Mouse (Mus musculus) forebrain, embryonic 11.5 days (tissue): ENCODE results near the gene Rtbdn. TPM values are rescaled to one million over a fixed set of nuclear protein-coding genes. Genes with fewer than 3 reads are reported as not detected.

Experiments
- ATAC-seq: fragments of 200-750 bp; cut with Nextera tagmentation; replicated peaks from 2 replicates; pipeline ENCODE4 v1.8.0; 2017; ENCODE audit warnings: moderate TSS enrichment; ENCODE audit not compliant: low FRiP score
- DNase-seq: peaks from one replicate; pipeline ENCODE4 v3.0.0-alpha.2; 2017; ENCODE audit warnings: low spot score
- H3K27ac ChIP-seq: fragments of 300-500 bp; sonication (generic); 2 replicates; pipeline ENCODE4 v1.5.1; 2014; ENCODE audit warnings: low read depth, low read length
- H3K27me3 ChIP-seq: fragments of 300-500 bp; sonication (generic); 2 replicates; pipeline ENCODE4 v1.6.1; 2014; ENCODE audit warnings: mild to moderate bottlenecking, low read length, mixed read lengths; ENCODE audit not compliant: control insufficient read depth, insufficient read depth
- H3K36me3 ChIP-seq: fragments of 300-500 bp; sonication (generic); 2 replicates; pipeline ENCODE4 v1.6.1; 2014; ENCODE audit warnings: mild to moderate bottlenecking, low read length, moderate library complexity, mixed read lengths; ENCODE audit not compliant: control insufficient read depth, insufficient read depth
- H3K4me1 ChIP-seq: fragments of 300-500 bp; sonication (generic); replicated peaks from 2 replicates; pipeline ENCODE4 v1.6.1; 2014; ENCODE audit warnings: low read length, mixed read lengths; ENCODE audit not compliant: control insufficient read depth, insufficient read depth
- H3K4me2 ChIP-seq: fragments of 300-500 bp; sonication (generic); 2 replicates; pipeline ENCODE4 v1.6.1; 2014; ENCODE audit warnings: low read depth, mild to moderate bottlenecking, low read length, moderate library complexity, mixed read lengths; ENCODE audit not compliant: severe bottlenecking
- H3K4me3 ChIP-seq: fragments of 300-500 bp; sonication (generic); 2 replicates; pipeline ENCODE4 v1.5.1; 2014; ENCODE audit warnings: low read depth, low read length
- H3K9ac ChIP-seq: fragments of 300-500 bp; sonication (generic); 2 replicates; pipeline ENCODE4 v1.6.1; 2014; ENCODE audit warnings: low read length
- H3K9me3 ChIP-seq: fragments of 300-500 bp; sonication (generic); 2 replicates; pipeline ENCODE4 v1.6.1; 2016; ENCODE audit warnings: low read length, mixed read lengths; ENCODE audit not compliant: control insufficient read depth
- WGBS: fragments of 180-500 bp; shearing (Covaris S2); extraction: QIAGEN DNeasy Blood & Tissue Kit; methylation state at CpG from one replicate; pipeline ENCODE4 v1.1.7; 2014; 5-methylcytosine and 5-hydroxymethylcytosine counted together
- polyA plus RNA-seq: library from polyadenylated mRNA; unstranded; fragments of >200 nt; fragmentation: Nextera tagmentation; extraction: Ambion mirVana; gene quantifications from 2 replicates; pipeline ENCODE4 v1.2.1, GENCODE M21; 2014

Rtbdn gene
- polyA plus RNA-seq, 1 experiment from 2014 or later: 0.36 TPM

DNA sequence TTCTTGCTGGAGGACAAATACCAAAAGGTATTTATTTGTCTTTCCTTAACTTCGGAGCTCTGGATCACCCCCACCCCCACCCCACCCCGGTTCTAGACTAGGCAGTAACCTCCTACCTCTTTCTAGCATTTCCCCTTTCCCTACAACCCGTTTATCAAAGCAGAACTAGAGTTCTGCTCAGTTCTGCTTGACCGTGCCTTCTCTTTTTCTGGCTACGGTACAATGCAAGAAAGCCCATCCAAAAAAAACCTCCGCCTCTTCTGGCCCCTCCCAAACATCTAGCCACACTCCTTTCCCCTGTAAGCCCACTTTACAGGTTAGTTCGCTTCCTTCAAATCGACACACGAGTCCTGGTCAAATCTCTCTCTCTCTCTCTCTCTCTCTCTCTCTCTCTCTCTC lies 33.3 kb upstream of the Rtbdn start:
- Histone ChIP-seq H3K4me1 (peaks cover 7% of the 10 kb centered on the region), H3K4me3 (peak overlapping the region; percentile 32), H3K9me3 (no peaks in the 10 kb centered on the region; the same call in 1 of the 2 replicates), H3K36me3 (no peaks in the 10 kb centered on the region), H3K9ac (peak overlapping the region; percentile 53), H3K27ac (no peak overlapping the region), H3K27me3 (peaks cover 31% of the 10 kb centered on the region), H3K4me2 (peak overlapping the region; percentile 73)
- no peak for DNase-seq
- WGBS: 13% methylated on average over 9 of the region's 9 CpGs
- ATAC-seq: no peak

DNA sequence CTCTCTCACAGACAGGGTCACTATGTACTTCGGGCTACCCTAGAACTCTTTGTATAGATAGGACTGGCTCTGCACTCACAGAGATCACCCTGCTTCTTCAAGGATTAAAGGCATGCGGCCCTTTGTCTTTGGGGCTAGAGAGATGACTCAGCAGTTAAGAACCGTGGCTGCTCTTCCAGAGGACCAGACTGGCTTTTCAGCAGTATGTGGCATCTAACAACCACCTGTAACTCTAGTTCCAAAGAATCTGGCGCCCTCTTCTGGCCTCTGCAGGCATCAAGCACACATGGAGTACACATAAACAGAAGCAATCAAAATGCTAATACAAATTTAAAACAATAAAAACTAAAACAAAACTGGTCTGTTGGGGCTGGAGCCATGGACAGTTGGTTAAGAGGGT lies 32.8 kb upstream of the Rtbdn start:
- Histone ChIP-seq H3K4me1 (peaks cover 7% of the 10 kb centered on the region), H3K9me3 (no peaks in the 10 kb centered on the region; the same call in 1 of the 2 replicates), H3K27ac (no peak overlapping the region), H3K4me2 (no peak overlapping the region), H3K27me3 (peaks cover 31% of the 10 kb centered on the region), H3K9ac (no peak overlapping the region), H3K4me3 (no peak overlapping the region), H3K36me3 (no peaks in the 10 kb centered on the region)
- ATAC-seq (no peak), DNase-seq (peak; percentile 65)
- WGBS: 37% methylated on average over 4 of the region's 4 CpGs

DNA sequence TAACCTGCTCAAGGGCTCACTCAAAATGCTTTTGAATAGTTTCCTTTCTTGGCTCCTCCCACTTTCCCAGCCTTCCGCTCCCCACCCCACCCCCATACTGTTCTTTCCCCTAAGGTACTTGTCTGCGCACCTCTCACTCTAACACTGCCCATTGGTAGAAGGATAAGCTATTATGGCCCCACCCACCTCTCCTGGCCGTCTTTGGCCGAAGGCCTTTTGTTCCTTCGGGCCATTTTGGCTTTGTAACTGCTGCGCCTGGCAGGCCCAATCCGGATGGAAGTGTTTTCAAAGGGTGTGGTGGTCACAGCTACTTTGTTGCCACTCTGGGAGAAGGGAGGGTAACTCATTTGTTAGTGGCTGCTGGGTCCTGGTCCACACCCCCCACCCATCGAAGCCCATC lies 31.5 kb upstream of the Rtbdn start:
- 82% methylated on average over 8 of the region's 8 CpGs for WGBS
- H3K4me3 ChIP-seq: no peak overlapping the region
- no peak overlapping the region for H3K27ac ChIP-seq
- H3K27me3 ChIP-seq: peaks cover 28% of the 10 kb centered on the region
- no peaks in the 10 kb centered on the region; the same call in 1 of the 2 replicates for H3K9me3 ChIP-seq
- no peak overlapping the region for H3K9ac ChIP-seq
- H3K4me1 ChIP-seq: peaks cover 7% of the 10 kb centered on the region
- no peak overlapping the region for H3K4me2 ChIP-seq
- DNase-seq (no peak), ATAC-seq (no peak)
- H3K36me3 ChIP-seq: no peaks in the 10 kb centered on the region

DNA sequence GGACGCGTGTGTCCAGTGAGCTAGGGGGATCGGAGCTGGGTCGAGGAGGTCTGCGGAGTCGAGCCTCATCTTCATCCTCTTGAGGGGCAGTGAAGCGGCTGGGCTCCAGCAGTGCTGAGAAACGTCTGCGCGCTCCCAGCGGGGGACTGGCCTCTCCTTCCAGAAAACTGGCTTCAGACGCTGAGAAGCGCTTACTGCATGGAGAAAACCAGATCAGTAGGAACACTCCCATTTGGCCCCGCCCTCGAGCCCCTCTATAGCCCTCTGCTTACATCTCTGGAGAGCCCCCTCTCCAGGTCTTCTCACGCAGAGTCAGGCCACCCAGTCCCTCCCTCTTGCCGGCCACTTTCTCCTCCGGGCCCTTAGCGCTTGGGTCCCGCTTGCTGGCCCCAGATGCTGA lies 29.0 kb upstream of the Rtbdn start:
- DNase-seq: no peak
- no peak for ATAC-seq
- H3K27ac ChIP-seq: no peak overlapping the region
- WGBS: 32% methylated on average over 20 of the region's 20 CpGs
- H3K27me3 ChIP-seq: peaks cover 11% of the 10 kb centered on the region
- H3K4me3 ChIP-seq: no peak overlapping the region
- H3K4me1 ChIP-seq: peaks cover 5% of the 10 kb centered on the region
- H3K36me3 ChIP-seq: no peaks in the 10 kb centered on the region
- no peaks in the 10 kb centered on the region; the same call in 1 of the 2 replicates for H3K9me3 ChIP-seq
- no peak overlapping the region for H3K9ac ChIP-seq
- no peak overlapping the region for H3K4me2 ChIP-seq

DNA sequence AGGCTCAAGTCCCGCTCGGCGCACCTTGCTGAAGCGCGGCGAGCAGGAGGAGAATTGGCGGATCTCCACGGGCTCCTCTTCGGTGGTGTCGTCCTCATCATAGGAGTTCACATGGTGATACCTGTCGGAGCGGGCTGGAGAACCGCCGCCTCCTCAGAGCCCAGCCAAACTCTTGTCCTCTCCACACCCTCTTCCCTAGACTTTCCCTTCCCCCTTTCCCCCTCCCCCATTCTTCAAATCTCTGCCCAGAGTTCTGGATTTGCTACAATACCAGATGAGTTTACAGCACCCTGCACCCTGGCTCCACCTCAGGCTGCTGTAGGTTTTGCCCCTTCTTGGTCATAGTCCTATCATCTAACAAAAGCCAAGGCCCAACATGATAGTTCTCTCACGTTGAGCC lies 28.1 kb upstream of the Rtbdn start:
- H3K9ac ChIP-seq: no peak overlapping the region
- peaks cover 5% of the 10 kb centered on the region; the same call in 1 of the 2 replicates for H3K27me3 ChIP-seq
- no peak overlapping the region for H3K27ac ChIP-seq
- H3K4me3 ChIP-seq: no peak overlapping the region
- no peak overlapping the region for H3K4me2 ChIP-seq
- H3K9me3 ChIP-seq: no peaks in the 10 kb centered on the region; the same call in 1 of the 2 replicates
- H3K36me3 ChIP-seq: no peaks in the 10 kb centered on the region; the same call in 1 of the 2 replicates
- ATAC-seq (no peak), DNase-seq (no peak)
- WGBS: 92% methylated on average over 15 of the region's 15 CpGs
- H3K4me1 ChIP-seq: no peaks in the 10 kb centered on the region

DNA sequence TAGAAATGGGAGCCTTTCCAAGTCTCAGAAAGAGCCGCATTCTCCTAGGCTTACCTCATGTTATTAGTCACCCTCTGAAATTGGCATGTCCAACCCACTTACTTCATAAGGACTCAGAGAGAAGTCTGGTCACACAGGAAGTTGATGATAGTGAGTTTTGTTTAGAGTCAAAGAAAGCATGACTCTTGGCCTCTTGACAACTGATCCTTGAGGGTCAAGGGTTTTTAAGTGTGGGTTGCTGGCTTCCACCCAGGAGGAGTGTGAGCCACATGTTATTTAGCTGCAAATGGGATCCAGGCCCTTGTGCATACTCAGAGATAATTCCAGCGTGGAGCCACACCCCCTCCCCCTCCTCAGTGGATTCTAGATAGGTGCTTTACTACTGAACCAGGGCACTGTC lies 25.2 kb upstream of the Rtbdn start:
- no peak for DNase-seq
- no peak overlapping the region for H3K9ac ChIP-seq
- 92% methylated on average over 2 of the region's 2 CpGs for WGBS
- no peak overlapping the region for H3K4me3 ChIP-seq
- no peaks in the 10 kb centered on the region for H3K9me3 ChIP-seq
- H3K36me3 ChIP-seq: no peaks in the 10 kb centered on the region; the same call in 1 of the 2 replicates
- H3K27ac ChIP-seq: no peak overlapping the region
- H3K4me1 ChIP-seq: no peaks in the 10 kb centered on the region
- H3K4me2 ChIP-seq: no peak overlapping the region
- peaks cover 2% of the 10 kb centered on the region; the same call in 1 of the 2 replicates for H3K27me3 ChIP-seq
- no peak for ATAC-seq

DNA sequence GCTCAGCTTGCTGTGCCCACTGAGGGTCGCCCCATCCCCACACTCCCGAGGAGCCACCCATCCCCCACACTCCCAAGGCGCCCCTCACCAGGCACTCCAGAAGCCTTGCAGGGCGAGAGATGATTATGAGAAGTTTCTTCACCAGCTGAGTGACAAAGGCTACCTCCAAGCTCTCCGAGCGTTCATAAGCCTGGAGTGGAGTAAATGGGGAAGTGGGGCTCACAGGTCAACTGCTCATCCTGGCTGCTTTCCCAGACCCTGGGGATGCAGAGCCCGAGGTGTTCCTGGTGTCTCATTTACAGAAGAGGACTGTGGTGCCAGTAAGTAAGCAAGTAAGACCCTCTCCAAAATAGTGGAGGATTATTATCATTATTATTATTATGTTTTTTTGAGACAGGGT lies 21.2 kb upstream of the Rtbdn start:
- Histone ChIP-seq H3K27me3 (peaks cover 5% of the 10 kb centered on the region), H3K36me3 (no peaks in the 10 kb centered on the region; the same call in 1 of the 2 replicates), H3K4me2 (no peak overlapping the region), H3K27ac (no peak overlapping the region), H3K4me1 (peaks cover 3% of the 10 kb centered on the region; the same call in 1 of the 2 replicates), H3K9me3 (no peaks in the 10 kb centered on the region), H3K9ac (no peak overlapping the region), H3K4me3 (no peak overlapping the region)
- ATAC-seq: no peak
- DNase-seq: no peak
- 83% methylated on average over 7 of the region's 7 CpGs for WGBS

DNA sequence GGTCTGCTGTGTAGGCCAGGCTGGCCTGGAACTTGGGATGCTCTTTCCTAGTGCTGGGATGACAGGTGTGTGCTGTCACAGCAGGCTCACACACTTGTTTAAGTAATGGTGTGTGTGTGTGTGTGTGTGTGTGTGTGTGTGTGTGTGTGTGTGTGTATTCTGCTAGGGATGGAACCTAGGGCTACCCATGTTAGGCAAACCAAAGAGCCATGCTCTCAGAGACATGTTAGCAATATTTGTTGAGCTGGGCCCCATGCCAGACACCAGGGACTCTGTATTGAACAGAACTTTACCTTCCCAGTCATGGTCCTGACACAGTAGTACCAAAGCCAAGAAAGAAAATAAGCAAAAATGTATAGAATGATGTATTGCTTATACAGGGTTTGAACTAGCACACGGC lies 19.3 kb upstream of the Rtbdn start:
- DNase-seq: no peak
- WGBS: 94% methylated on average over 1 of the region's 1 CpGs
- Histone ChIP-seq H3K27me3 (peaks cover 7% of the 10 kb centered on the region), H3K4me3 (no peak overlapping the region), H3K4me2 (no peak overlapping the region), H3K4me1 (peaks cover 3% of the 10 kb centered on the region; the same call in 1 of the 2 replicates), H3K9me3 (no peaks in the 10 kb centered on the region), H3K9ac (no peak overlapping the region), H3K27ac (no peak overlapping the region), H3K36me3 (no peaks in the 10 kb centered on the region; the same call in 1 of the 2 replicates)
- no peak for ATAC-seq
